Mouse (Mus musculus) spleen, adult 12 weeks (tissue): ENCODE results near the gene Rnf212.

Experiments
- DNase-seq: peaks from one replicate; pipeline ENCODE4 v3.0.0; 2022; ENCODE audit warnings: low spot score

Gene Rnf212

GRCm38 (mm10) chr5:108713096-108713495, 61.7 kb downstream of the Rnf212 start:
- no peak for DNase-seq

GRCm38 (mm10) chr5:108711968-108712367, 62.8 kb downstream of the Rnf212 start:
- no peak for DNase-seq

GRCm38 (mm10) chr5:108708981-108709731, 65.6 kb downstream of the Rnf212 start:
- DNase-seq: no peak

- DNase-seq: no peak
Observed at GRCm38 (mm10) chr5:108708419-108708818, 66.4 kb downstream of the Rnf212 start.

GRCm38 (mm10) chr5:108707758-108708157, 67.0 kb downstream of the Rnf212 start:
- DNase-seq: no peak

GRCm38 (mm10) chr5:108703754-108704626, 70.8 kb downstream of the Rnf212 start:
- DNase-seq: no peak

- no peak for DNase-seq
Observed at GRCm38 (mm10) chr5:108701341-108702021, 73.3 kb downstream of the Rnf212 start.

- DNase-seq: no peak
Observed at GRCm38 (mm10) chr5:108700346-108700745, 74.4 kb downstream of the Rnf212 start.

- DNase-seq: no peak
Observed at GRCm38 (mm10) chr5:108697341-108697753, 77.4 kb downstream of the Rnf212 start.

- no peak for DNase-seq
Observed at GRCm38 (mm10) chr5:108696542-108696941, 78.2 kb downstream of the Rnf212 start.

GRCm38 (mm10) chr5:108695861-108696260, 78.9 kb downstream of the Rnf212 start:
- no peak for DNase-seq

GRCm38 (mm10) chr5:108694352-108695261, 80.2 kb downstream of the Rnf212 start:
- no peak for DNase-seq

GRCm38 (mm10) chr5:108693872-108694288, 80.9 kb downstream of the Rnf212 start:
- peak; percentile 77 for DNase-seq

GRCm38 (mm10) chr5:108692271-108692670, 82.5 kb downstream of the Rnf212 start, which contains the start of gene Fgfrl1:
TSS of gene Fgfrl1 (plus strand) at chr5:108692382.
- DNase-seq: peak; percentile 64

GRCm38 (mm10) chr5:108691152-108691551, 83.6 kb downstream of the Rnf212 start:
- no peak for DNase-seq

GRCm38 (mm10) chr5:108689091-108689490, 85.7 kb downstream of the Rnf212 start:
- DNase-seq: no peak

GRCm38 (mm10) chr5:108680871-108681270, 93.9 kb downstream of the Rnf212 start:
- DNase-seq: no peak

- no peak for DNase-seq
Observed at GRCm38 (mm10) chr5:108679909-108680308, 94.9 kb downstream of the Rnf212 start.
